Mouse (Mus musculus) adrenal gland, postnatal 0 days (tissue): ENCODE data around the gene Znfx1. TPM values are rescaled to one million over a fixed set of nuclear protein-coding genes. Genes with fewer than 3 reads are reported as not detected.

Source experiments
- polyA plus RNA-seq: library from polyadenylated mRNA; unstranded; fragments of >200 nt; fragmentation: Nextera tagmentation; extraction: Ambion mirVana; gene quantifications from 2 replicates; pipeline ENCODE4 v1.2.1, GENCODE M21; 2015

The Znfx1 gene
- polyA plus RNA-seq, result 5.2 and 6.5 TPM in 2 replicates

DNA sequence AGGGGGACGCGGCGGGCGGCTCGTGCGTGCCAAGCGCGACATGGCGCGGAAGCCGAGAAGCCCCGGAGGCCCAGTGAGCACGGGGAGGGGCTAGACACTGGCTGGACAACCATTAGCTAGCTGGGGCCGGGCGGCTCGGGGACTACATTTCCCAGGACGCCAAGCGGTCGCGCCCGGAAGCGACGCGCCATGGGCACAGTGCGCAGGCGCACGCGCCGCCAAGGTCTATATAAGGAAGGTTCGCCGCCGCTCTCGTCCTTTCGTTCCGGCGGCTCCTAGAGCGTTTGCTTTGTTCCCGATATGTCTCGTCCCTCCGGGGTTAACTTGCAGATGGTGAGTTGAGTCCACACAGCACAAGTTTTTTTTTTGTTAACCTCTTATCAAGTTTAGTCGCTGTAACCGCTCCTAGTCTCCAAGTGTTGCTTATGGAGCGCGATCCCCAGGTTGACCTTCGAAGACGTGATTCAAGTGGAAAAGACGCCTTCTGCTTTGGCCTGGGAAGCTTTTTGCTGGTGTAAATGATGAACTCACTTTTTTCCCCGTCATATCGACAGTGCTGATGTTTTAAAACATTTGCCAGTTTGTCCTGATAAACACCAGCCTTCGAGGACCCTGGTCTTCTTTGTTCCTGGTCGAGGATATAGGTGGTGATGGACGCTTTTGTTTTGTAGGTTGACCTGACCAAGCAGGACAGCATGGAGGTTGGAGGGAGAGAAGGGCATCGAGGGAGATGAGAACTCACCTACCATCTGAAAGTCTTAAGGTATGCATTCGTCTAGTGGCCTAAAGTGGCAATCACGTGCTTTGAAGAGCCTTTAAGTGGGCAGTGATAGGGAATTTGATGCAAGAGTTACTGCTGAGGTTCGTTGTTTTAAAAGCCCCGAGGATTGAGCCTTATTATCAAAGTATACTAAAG, at the start of gene Znfx1:
Gene Znfx1, minus strand, starts transcription at position 51 of the 916 bp plus-strand sequence.

DNA sequence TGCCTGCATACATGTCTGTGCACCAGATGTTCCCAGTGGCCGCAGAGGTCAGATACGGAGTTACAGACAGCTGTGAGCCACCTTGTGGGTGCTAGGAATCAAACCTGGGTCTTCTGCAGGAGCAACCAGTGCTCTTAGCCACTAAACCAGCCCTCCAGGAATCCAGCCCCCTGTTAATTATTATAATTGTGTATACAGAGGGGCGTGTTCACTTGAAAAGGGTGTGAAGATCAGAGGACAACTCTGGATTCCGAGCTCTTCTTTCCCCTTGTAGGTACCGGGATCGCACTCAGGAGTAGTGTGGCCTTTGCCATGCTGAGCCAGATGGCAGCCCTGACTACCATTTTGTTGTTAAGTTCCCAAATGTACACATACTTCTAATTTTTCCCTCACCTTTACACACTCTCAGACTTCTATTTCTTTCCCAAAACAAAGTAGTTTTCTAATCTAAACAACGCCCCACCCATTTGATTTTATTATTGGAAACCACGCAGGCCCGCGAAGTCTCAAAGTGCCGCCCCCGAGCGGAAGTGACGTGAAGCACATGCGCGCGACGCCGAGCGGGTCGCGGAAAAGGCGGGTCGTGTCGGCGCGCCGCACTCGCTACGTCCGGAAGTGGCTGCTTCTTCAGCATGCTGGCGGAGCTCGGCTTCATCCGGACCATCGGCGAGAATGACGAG, 48.0 kb downstream of the Znfx1 start, which contains the start of gene Ddx27:
Gene Ddx27, plus strand, starts transcription at position 492 of the 680 bp plus-strand sequence.

DNA sequence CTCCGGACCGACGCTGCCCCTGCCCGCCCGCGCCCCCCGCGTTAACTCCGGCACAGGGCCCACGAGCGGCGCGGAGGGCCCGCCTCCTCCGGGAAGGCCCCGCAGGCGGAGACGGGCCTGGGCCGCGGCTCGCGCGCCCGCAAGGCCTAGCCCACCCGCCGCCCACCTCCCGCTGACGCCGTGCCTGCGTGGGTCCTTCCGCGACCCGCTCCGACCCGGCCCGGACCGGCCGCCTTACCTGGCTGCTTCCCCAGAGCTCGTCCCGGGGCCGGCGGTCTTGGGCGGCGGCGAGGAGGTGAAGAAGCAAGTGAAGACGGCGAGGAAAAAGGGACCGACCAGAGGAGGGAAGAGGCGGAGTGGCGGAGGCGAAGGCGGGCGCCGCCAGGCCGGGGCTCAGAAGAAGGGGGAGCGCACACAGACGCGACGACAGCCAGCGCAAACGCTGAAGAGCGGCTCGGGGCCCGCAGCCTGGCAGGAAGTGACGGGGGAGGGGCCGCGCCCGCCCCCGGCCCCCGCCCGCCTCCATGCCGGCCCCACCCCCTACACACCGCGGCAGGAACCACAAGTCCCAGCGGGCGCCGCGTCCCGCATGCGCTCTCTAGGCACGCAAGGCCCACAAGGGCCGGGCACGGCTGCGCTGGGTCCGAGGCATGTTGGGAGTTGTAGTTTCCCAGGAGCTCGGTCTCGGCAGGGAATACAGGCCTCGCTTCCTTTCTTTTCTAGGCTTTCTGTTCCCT, 66.9 kb downstream of the Znfx1 start, which contains the start of gene Stau1:
Gene Stau1, minus strand, starts transcription at position 504 of the 737 bp plus-strand sequence.

Other genes with a start within 250 kb of the Znfx1 start
- 37.7 and 58.4 TPM in 2 replicates for gene Cse1l, start 157.0 kb downstream of the Znfx1 start, polyA plus RNA-seq
- gene Stau1, start 66.7 kb downstream of the Znfx1 start, polyA plus RNA-seq, result 42.5 and 54.8 TPM in 2 replicates
- 18.0 and 24.4 TPM in 2 replicates for gene Ddx27, start 47.8 kb downstream of the Znfx1 start, polyA plus RNA-seq
- gene Kcnb1, start 127.1 kb upstream of the Znfx1 start, polyA plus RNA-seq, result 2.2 and 2.4 TPM in 2 replicates
- gene Ptgis, start 177.6 kb upstream of the Znfx1 start, polyA plus RNA-seq, result 35.2 and 55.5 TPM in 2 replicates